Mouse (Mus musculus) gastrocnemius, postnatal 4 days (tissue): ENCODE data around the gene Nop56. TPM values are rescaled to one million over a fixed set of nuclear protein-coding genes. Genes with fewer than 3 reads are reported as not detected.
A peak's percentile ranks its signal among the peaks of the same experiment; 100 is the strongest.

Experiments
- DNase-seq, 2 experiments: peaks; one replicate each; pipeline ENCODE4 v3.0.0; 2021 to 2022; ENCODE audit warnings: low spot score in 2 of 2, mixed read lengths in 2 of 2
- long read RNA-seq, 2 experiments: library from polyadenylated mRNA; stranded (forward); transcript quantifications; one replicate each; pipeline ENCODE4 v2.0.0; 2021
- total RNA-seq, 2 experiments: library from RNA; stranded (reverse); gene quantifications; 2 replicates each; pipeline ENCODE4 v1.2.3; 2021

Gene Nop56
- 10 to 100 TPM; 66.9 to 84.6 TPM for total RNA-seq
- long read RNA-seq, experiment 1, transcript Nop56-202 (12 exons, 1,877 nt): major isoform, 31 of 60 reads
- long read RNA-seq, experiment 1, partial matches to known transcripts: 9 of 60 reads
- long read RNA-seq, experiment 1, other reads (novel, unspliced or antisense): 19 of 60 reads
- long read RNA-seq, experiment 2, transcript Nop56-202 (12 exons, 1,877 nt): major isoform, 48 of 72 reads
- long read RNA-seq, experiment 2, partial matches to known transcripts: 4 of 72 reads
- long read RNA-seq, experiment 2, other reads (novel, unspliced or antisense): 19 of 72 reads

DNA sequence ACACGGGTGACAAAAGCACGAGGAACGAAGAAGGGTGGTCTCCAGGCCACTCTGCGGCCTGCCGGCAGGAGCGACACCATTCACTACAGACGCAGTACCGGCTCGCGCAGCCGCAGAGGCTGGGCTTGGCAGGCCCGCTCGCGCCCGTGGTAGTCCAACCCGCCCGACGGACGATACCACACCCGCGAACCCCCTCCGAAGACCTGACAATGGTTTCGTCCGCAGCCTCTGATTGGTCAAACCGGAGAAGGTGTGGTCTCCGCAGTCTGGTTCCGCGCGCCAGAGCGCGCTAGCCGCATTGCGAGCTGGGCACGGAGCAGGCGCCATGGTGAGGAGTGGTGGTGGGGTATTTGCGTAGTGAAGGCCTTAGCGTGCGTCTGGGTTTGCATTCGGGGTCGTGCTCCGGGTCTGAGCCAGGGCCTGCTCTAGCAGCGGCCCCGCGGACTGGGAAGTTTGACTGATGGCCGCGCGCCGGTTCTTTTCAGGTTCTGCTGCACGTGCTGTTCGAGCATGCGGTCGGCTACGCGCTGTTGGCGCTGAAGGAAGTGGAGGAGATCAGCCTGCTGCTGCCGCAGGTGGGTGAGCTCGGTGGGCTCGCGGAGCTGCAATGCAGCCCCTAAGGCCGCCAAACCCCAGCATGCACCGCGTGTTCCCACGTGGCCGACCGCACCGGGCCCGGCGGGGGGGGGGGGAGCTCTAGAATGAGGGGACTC is at the start of gene Nop56:
Gene Nop56 (plus strand): TSS at position 282 of the 713 bp plus-strand sequence.
- peak; percentile 98 for DNase-seq

DNA sequence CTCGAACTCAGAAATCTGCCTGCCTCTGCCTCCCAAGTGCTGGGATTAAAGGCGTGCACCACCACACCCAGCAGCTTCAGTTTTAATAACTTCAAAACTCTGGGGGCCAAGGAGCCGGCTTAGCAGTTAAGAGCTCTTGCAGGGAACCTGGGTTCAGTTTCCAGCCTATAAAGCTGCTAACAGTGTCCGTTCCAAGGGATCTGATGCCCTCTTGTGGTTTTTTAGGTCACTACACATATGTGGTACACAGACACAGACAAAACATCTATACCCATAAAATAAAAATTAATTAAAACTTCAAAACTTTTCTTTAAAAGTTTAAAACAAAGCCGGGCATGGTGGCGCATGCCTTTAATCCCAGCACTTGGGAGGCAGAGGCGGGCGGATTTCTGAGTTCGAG is 27.3 kb upstream of the Nop56 start:
- no peak for DNase-seq

DNA sequence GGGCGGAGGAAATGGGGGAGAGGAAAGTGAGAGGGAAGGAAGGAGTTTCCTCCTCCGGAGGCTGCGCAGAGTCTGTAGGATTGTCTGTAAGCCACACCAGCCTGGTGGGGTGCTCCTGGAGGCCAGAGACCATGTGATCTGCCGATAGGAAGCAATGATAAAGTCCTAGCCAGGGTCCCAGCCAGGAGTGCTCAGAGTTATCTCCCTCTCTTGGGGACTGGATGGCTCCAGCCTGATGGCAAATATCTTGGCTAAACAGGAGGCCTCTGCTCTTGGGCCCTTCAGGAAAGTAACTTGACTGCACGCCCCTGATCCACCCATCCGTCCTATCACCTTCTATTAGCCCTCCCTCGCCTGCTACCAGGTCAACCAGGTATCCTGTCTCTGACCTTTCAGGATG is 26.0 kb upstream of the Nop56 start:
- no peak for DNase-seq

DNA sequence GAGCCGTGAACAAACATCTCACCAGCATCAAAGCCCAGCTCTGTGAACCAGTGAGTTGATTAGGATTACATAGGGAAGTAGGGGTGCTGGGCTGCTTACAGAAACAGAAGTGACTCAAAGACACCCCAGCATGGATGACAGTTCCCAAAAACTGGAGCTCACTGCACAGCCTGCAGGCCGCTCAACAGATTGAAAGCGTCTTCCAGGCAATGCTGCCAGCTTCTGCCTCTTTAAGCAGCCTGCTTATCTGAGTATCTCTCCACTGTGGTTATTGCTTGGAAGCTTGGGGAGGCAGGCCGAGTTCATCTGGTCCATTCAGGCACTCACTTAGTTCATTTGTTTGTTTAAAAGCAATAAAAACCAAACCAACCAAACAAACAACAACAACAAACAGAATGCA is 17.5 kb upstream of the Nop56 start:
- DNase-seq: no peak

DNA sequence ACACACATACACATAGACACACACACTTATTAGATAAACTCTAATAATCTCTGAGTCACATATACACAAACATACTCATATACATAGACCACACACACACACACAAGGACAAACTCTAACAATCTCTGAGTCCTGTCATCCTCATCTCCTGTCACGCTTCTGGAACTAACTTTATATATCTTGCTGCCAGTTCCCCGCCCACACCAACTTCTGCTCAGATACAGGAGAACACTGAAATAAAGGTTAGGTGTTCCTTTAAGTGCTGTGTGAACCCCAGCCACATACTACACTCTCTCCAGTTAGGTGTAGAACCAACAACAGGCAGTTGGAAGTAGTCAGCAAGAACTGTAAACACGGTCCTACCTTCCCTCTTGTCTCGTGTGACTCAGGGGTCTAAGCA is 13.4 kb upstream of the Nop56 start:
- no peak for DNase-seq

DNA sequence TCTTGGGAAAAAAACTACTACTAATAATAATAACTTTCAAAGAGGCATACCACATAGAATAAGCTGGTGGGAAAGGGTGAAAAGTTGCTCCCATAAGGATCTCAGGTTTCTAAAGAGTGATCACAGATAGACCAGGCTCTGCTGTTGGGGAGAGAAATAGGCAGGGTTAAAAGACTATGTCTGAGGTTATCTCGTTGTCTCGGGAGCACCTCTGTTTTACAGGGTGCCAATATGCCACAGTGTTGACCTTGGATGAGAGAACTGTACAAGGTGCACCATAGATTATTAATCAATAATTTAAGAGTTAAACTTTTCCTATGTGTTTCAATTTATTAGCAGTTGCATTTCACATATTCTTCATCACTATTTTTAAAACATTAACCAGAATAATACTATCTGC is 12.3 kb upstream of the Nop56 start:
- DNase-seq: no peak

DNA sequence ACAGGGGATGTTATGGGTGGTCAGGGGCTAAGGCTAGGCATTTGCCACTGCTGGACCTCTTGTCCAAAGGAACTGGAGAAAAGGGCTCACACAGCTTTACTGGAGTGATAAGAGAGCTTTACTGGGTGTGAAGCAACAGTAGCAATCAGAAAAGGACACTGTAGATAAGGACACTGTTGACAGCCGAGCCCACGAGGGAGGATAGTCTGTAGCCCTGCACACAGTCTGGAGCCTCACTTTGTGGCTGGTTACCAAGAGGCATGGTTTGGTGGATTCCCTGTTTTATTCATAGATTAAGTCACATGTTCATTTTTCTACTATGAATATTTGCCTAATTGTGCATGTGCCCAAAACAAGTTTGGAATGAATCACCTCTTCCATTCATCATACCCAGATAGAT is 11.8 kb upstream of the Nop56 start:
- DNase-seq: no peak

DNA sequence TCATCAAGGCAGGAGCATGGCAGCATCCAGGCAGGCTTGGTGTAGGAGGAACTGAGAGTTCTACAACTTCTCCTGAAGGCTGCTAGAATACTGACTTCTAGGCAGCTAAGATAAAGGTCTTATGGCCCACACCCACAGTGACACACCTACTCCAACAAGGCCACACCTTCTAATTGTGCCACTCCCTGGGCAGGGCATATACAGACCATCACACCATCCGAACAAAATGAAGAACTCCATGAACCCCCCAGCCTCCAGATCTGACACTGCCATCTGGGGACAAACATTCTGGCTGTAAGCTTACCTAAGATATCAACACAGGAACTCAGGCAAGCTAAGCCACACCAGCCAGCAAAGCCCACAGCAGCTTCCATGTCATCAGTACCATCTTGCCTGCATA is 8.7 kb upstream of the Nop56 start:
- no peak for DNase-seq

DNA sequence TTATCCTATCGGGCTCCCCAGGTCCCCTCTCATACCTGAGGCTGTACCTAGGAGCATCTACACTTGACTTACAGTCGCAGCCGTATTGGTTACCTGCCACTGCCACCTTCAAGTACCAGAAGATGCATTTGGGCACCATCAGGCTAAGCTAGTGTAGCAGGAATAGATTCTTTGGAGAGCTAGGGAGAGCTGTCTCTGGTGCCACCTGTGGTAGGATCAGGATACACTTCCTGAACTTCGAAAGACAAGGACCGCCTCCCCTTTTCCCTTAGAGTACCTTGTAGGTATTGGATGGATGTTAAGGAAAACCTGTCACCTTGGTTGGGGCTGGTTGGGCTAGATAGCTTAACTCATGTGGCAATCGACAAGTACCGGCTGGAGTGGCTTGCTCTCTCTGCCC is 6.2 kb upstream of the Nop56 start:
- no peak for DNase-seq

DNA sequence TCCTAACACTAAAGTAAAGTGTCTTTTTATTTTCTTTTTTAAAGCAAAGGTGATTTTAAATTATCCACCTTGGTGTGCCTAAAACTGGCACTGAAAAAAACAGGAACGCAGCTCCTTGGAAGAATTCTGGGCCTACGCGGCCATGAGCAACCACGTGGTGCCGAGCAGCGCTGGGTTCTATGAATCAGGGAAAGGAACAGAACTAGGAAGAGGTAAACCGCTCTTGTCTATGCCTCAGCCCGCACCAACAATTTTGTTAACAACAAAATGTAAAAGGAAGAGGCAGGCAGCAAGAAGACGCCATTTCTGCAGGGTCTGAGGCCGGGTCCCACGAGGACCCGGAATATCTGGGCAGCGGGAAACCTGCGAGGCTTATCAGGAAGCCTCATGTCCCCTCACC is 498 bp upstream of the Nop56 start:
- DNase-seq: no peak

DNA sequence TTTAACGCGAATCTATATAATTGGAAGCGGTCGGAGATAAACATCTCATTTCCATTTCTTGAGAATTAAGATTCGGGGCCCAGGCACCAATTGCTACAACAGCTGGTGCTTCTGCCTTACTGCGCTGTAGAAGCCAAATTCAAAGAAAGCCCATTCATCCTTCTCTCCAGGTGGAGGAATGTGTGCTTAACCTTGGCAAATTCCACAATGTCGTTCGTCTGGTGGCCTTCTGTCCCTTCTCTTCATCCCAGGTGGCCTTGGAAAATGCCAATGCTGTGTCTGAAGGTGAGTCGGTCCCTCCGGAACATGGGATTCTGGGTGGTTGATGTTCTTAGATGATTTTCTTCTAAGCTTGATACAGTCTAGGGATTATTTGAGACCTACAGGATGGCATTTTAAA is 632 bp downstream of the Nop56 start:
- DNase-seq: no peak

DNA sequence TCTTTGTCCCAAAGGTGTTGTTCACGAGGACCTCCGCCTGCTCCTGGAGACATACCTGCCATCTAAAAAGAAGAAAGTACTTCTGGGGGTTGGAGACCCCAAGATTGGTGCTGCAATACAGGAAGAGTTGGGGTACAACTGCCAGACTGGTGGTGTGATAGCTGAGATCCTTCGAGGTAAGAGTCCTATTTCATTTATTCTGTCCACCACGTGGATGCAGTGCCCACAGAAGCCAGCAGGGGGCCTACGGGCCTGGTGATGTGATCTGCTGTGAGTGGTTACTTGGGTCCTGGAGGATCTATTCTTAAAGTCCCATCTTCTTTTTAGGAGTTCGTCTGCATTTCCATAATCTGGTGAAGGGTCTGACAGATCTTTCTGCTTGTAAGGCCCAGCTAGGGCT is 1.4 kb downstream of the Nop56 start:
- peak; percentile 31 to 52 for DNase-seq

DNA sequence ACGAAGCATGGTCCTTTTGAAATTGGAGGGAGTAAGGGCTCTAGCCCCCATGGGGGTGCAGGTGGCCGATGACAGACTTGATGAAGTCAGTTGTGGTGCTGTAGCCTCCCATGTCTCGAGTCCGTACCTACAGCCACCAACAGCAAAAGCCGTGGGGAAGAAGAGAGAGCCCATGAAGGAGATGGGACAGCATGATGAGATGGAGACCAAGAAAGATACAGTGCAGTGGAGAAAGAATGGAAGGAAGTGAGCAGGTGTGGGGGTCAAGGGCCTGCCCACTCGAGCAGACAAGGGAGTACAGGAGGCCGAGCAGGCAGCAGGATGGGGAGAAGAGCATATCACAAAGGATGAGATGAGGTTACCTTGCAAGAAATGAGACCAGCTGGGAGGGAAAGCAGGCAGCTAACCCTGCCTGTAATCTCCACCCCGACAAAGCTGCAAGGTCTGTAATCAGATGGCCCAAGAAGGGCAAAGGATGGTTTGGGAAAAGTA is 5.4 kb downstream of the Nop56 start:
- DNase-seq: no peak

DNA sequence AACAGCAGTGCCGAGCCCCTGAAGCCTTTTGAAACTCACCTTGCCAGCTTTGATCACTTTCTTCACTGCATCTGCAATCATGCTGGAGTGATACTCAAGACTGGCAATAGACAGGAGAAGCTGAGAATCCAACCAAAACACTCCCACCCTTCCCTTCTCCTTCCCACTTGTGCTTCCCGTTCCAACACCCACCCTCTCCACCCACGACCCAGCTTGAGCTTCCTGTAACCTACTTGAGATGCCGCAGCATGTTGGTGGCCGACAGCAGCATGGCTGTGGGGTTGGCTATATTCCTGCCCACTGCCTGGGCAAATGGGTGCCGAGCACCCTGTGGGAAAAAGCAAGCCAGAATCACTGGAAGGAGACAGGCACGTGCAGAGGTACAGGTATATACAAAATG is 6.0 kb downstream of the Nop56 start:
- no peak for DNase-seq

DNA sequence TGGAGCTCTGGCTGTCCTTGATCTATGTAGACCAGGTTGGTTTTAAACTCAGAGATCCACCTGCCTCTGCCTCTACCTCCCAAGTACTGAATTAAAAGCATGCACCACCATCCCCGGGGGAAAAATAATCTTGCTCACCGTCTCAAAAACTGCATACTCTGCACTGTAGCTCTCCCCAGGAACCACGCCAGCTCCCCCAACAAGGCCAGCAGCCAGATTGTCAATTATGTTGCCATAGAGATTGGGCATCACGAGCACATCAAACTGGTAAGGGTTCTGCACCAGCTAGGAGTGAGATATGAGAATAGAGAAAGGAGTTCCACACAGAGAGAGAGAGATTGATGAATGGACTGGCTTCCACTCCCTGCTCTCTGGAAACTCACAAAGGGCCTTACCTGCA is 6.6 kb downstream of the Nop56 start:
- DNase-seq: no peak

DNA sequence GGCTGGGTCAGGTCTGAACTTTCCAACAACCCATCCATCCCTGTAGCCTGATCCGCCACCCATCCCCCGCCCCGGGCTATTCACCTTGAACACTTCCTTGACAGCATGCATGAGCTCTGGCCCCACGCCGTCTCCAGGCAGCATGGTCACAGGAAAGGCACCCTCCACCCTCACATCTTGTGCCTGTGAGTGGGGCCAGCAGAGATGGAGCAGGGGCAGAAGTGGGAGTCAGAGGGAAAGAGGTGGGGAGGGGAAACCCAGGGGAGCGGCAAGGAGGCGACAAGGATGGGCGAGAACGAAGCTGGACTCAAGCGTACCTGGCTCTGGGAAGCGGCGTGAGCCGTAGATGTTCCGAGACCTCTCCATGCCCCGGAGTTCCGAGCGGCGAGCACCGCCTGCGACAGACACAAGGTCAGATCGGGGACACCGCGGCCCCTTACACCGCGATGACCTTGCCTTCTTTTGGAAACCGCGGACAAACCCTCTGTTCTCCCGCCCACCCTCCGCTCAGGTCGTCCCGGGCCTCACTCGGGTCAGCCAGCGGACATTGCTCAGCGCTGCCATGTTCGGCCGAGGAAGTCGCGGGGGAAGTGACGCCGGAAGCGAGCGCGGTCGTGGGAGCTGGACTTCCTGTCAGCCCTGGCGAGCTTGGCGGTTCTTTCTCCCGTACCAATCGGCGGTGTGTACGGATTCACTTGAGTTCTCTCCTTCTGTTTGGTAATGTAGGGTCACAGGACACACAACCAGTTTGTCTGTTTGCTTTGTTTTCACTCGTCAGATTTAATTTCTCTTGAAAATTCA is 9.8 kb downstream of the Nop56 start, which contains the start of gene Idh3b:
Gene Idh3b (minus strand): TSS at position 694 of the 801 bp plus-strand sequence.
- peak; percentile 81 to 90 for DNase-seq

DNA sequence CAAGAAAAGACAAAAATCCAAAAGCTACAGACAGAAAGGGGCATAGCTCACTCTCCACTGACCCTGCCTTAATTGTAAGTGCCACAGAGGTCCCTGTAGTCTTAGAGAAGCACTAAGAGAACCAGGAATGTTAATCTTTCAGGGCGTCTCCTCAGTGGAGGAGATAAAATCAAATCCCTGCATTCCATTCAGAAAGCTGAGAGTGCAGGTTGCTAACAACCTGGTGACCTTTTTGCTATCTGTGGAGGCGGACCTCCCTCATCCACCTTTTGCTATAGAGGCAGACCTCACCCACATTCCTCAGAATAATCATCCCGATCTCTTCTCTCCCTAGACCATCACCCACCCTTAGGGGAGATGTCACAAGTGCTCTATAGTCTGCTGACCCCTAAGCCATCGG is 14.9 kb downstream of the Nop56 start:
- no peak for DNase-seq

DNA sequence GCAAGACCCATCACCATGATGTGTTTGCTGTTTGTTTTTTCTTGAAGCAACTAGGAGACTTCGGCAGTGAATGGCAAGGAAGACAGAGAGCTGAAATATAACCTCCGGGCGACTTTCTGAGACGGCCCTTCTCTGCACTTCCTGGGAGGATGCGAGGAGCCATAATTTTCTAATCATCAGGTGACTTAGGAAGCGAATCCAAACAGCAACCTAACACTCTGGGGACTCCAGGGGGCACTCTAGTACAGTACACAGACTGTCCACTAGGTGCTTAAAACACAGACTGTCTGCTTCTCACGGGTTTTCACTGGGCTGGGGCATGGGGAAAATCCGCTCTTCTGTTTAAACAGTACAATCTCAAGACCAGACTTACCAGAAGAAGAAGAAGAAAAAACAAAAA is 17.2 kb downstream of the Nop56 start:
- peak in 1 of 2 experiments; percentile 64 for DNase-seq

DNA sequence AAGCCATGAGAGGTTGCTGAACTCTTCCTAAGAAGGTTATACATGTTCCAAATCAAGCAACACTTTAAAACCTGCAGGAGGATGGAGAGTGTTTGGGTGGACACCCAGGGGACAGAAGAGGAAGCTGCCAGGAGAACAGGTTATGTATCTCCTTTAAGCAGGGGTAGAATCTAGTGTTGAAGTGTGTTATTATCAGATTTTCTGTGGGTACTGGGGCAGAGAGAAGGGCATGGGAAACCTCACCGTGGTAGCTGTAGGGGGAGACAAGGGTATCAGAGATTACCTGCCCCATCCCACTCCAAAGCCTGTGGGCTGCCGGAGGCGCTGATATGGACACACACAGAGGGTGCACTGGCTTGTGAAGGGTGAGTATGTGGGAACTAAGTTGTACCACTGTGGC is 18.8 kb downstream of the Nop56 start:
- DNase-seq: no peak

DNA sequence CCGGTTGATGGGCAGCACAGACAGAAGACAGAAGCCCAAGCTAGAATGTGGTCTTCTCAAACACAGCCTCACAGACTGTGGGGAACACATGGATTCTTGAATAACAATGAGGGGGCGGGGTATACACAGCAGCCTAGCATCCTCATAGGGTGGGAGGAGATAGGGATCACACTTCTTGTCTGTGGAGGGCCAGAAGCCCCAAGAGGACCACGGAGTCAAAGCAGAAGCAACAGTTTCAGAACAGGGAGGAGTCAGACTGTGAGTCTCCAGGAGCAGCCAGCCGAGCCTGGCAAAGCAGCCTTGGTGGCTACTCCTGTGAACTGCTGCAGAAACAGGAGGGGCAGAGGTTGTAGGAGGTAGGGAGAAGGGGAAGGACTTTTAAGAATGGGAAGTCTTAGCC is 19.3 kb downstream of the Nop56 start:
- no peak for DNase-seq

DNA sequence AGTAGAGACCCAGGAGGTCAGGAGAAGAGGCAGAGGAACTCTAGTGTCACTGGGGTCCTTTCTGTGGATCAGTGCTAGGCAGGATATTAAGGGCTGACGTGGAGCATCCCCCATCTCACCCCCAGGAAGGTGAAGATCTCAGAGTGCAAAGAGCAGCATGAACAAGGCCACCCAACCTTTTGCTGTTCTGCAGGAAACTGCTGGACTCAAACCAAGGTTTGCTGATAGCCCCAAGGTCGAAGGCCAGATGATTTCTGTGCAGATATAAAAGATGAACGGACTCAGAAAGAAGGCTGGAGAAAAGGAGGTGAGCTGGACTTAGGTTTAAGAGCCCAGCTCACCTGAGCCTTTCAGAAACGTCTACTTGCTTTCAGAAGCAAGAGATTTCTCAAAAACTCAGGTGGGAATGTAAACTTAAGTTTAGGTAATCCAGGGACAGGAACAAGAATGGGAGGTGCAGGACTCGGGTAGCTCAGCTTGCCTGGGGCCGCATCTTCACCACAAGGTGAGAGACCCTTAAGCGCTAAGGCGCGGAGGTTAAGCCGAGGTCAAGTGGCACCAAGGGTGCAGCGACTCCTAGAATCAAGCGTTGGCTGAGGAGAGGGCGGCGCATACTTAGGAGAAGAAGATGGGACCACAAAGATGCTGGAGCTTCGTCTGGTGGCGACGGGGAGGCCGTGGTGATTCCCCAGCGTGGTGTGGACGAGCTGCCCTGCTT is 20.1 kb downstream of the Nop56 start:
- DNase-seq: no peak
